Mouse (Mus musculus) lung, adult 18-20 months (tissue): ENCODE results near the gene Nrde2.

ENCODE experiments used
- DNase-seq, 2 experiments: peaks; one replicate each; pipeline ENCODE4 v3.0.0; 2022; ENCODE audit warnings: mixed read lengths in 2 of 2

Gene Nrde2

DNA sequence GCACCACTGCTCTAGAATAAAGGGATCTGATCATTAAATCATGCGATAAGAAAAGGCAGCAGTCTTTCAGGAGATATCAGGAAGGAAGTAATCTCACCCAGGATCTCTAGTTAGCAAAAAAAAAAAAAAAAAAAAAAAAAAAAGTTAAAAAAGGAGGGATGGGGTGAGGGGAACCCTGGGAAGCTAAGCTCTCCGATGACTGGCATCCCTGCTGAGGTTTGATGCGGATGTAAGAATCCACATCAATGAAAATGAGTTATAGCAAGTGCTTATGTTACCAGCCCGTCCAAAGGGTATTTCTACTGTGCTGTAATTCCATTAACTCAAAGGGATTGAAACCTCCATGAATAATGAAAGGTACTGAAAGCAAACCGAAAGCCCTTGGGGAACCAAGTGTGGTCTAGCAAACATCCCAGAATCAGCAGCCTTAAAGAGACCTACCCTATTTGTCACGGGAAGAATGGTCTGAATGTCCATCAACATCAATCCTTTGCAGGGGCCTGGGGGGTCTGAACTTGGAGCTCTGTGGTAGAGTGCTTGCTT lies 19.5 kb upstream of the Nrde2 start:
- DNase-seq: no peak

DNA sequence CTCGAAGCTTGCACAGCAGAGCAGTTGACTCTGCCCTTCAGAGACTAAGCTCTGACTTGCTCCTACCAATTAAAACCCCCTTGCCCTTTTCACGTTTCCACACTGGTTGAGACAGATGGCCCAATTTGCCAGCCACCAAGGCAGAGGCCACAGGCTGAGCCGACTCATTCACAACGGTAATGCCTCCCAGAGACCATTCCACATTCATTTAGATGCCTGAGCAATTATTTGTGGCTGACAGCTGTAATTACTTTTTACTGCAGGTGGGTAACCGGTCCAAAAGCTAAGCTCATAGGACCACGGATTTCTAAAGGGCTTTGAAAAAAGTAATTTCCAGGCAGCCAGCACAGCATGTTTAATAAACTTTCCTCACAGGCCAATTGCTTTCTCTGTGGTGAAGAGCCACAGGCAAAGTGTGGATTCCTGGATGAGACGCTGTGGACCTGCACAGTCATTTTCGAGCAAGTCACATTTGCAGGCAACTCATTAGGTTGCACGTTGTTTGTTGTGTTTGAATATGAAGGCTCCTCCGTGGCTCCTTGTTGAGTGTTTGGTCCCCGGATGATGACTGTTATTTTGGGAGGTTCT lies 17.1 kb upstream of the Nrde2 start:
- no peak for DNase-seq

DNA sequence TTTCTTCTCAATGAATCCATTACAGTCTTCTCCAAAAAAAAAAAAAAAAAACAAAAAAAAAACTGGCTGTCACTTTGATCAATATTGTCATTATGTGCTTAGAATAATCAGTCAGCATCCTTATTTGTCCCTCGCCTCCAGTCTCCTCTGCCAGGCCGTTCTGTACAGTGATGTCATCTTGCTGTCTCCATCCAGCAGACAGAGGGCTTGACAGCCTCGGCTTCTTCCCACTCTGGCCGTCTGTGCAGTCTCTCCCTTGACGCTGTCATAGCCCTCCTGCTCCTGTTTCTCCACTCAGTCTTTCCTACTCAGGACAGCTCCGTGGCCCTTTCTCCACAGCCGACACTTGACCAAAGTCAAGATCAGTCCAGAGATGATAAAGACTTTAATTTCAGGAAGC lies 13.0 kb upstream of the Nrde2 start:
- DNase-seq: no peak

- DNase-seq: peak; percentile 59 to 71
Observed at GRCm38 (mm10) chr12:100167931-100168871, 8.7 kb upstream of the Nrde2 start.

GRCm38 (mm10) chr12:100167502-100167901 lies 8.0 kb upstream of the Nrde2 start:
- DNase-seq: no peak

- peak; percentile 44 to 65 for DNase-seq
Observed at GRCm38 (mm10) chr12:100166939-100167338, 7.5 kb upstream of the Nrde2 start.

GRCm38 (mm10) chr12:100166177-100166576 lies 6.7 kb upstream of the Nrde2 start:
- peak; percentile 33 to 41 for DNase-seq

- no peak for DNase-seq
Observed at GRCm38 (mm10) chr12:100164991-100165500, 5.6 kb upstream of the Nrde2 start.

GRCm38 (mm10) chr12:100152466-100152865 lies 7.0 kb downstream of the Nrde2 start:
- no peak for DNase-seq

- DNase-seq: no peak
Observed at GRCm38 (mm10) chr12:100144269-100144668, 15.2 kb downstream of the Nrde2 start.

- no peak for DNase-seq
Observed at GRCm38 (mm10) chr12:100143737-100144136, 15.7 kb downstream of the Nrde2 start.

DNA sequence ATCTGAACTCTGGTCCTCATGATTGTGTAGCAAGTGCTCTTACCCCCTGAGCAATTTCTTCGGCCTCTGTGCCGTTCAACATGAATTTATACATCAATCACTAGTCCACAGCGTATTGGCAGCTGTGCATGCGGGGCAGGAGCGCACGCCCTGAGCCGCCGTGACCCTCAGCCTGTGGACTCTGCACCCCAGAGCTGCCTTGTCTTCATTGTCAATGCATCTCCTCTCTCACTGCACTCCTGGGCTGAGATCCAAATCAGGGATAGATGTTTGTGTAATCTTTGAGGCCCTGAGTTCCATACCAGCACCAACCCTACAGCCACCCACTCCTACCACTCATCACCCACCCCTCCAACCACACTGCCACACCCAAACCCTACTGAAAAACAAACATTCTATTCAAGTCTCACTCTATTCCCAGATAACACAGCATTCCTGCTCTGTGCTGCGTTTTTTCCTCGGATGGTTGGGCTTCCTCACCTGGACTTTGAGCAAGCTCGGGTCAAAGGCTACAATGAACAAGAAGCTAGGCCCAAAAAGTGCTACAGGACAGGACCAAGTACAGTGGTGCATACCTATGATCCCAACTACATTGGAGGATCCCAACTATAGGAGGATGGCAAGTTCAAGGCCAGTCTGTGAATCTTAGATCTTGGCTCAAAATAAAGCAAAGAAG lies 16.5 kb downstream of the Nrde2 start:
- no peak for DNase-seq

DNA sequence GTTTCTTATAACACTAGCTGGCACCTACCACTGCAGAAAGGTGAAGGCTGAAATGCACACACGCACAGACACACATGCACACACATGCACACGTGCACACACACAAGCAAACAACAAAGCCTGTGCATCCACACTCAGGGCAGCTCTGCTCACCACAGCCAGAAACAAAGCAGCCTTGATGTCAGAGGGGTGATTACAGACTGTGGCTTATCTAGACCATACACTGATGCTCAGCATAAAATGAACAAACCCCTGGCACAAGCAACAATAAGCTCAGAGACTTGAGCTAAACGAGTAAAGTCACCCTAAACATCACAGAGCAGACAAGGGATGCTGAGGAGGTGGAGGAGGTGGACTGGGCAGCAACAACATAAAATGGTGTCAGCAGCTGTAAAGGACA lies 24.3 kb downstream of the Nrde2 start:
- no peak for DNase-seq

- DNase-seq: no peak
Observed at GRCm38 (mm10) chr12:100134395-100134936, 25.0 kb downstream of the Nrde2 start.

DNA sequence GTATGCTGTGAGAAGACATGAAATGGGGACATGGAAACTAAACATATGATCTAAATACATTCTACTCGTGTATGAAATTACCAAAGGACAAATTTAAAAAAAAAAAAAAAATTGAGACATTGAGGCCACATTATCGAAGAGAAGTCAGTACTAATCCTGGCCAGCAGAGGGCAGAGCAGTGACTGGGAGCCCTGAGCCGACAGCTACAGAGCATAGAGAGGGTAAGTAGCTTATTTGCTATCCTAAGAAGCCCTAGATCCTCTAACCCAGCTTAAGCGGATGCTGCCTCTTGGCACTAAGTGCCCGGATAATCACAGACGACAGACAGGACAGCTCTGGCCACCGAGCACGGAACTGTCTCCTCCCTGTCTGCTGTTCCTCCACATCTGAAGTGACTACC lies 27.8 kb downstream of the Nrde2 start:
- DNase-seq: peak; percentile 47 to 66

DNA sequence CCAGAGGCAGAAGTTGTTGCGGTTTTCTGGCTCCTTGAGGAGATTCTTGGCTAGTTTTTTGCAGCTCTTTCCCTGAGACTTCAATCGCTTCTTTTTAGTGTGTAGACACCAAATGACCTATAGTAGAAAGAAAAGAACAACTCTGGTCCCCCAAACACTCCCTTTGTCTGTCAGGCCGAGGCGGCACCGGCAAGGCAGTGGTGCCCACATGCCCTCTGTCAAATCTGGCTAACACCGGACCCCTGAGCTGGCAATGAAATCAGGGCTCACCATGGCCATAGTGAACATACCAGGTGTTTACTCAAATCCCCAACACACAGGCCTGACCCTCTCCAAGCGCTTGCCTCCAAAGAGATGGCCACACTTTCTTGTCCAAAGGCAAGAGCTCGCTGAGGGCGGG lies 28.3 kb downstream of the Nrde2 start:
- DNase-seq: no peak

GRCm38 (mm10) chr12:100128961-100129360 lies 30.5 kb downstream of the Nrde2 start:
- no peak for DNase-seq

GRCm38 (mm10) chr12:100128522-100128921 lies 30.9 kb downstream of the Nrde2 start:
- no peak for DNase-seq

DNA sequence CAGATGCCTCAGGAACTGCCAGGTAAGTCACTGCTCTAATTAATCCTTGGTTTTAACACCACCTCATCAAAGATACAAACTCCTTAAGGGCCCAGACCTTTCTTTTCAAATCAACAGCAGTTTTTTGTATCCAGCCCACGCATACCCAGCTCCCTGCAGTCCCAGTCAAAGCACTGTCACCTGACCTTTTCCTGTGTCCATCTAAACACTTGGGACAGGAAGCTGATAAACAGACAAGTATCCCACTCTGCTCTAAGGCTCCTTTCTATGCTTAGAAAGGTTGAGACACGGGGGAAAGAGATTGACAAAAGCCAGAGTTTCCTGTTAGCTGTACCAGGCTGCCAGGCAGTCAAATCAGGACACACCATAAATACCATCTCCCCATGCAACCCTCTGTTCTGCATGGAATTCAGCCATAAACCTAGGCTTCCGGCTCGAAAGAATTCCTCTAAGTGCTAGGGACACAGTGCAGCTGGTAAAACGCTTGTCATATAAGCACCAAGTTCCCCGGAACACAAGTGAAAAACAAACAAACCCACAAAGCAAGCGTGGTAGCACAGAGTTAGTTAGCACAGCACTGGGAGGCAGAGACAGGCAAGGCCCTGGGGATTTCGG lies 31.5 kb downstream of the Nrde2 start:
- peak; percentile 49 to 70 for DNase-seq

GRCm38 (mm10) chr12:100126968-100127865 lies 32.2 kb downstream of the Nrde2 start:
- peak; percentile 50 to 59 for DNase-seq
